Mouse (Mus musculus) MEL (cell line): ENCODE measurements around the gene Gcg.

Experiments
- CTCF ChIP-seq, 3 experiments: IDR thresholded peaks in 2 of 3; conservative IDR thresholded peaks in 1 of 3; 2 replicates each; pipeline ENCODE4 v1.5.1; 2011 to 2012; ENCODE audit warnings: low read length in 3 of 3, low read depth in 2 of 3, mild to moderate bottlenecking in 2 of 3, improper control_type of control experiment in 1 of 3, inconsistent platforms in 1 of 3, mixed read lengths in 1 of 3, moderate library complexity in 1 of 3; ENCODE audit not compliant: control insufficient read depth in 1 of 3, insufficient read depth in 1 of 3, poor library complexity in 1 of 3, severe bottlenecking in 1 of 3
- ELF1 ChIP-seq: IDR thresholded peaks from 2 replicates; pipeline ENCODE4 v1.6.1; 2014; ENCODE audit warnings: low read depth, mild to moderate bottlenecking, inconsistent platforms, low read length, improper control_type of control experiment, moderate library complexity
- GABPA ChIP-seq: IDR thresholded peaks from 2 replicates; pipeline ENCODE4 v1.6.1; 2012; ENCODE audit warnings: low read depth, mild to moderate bottlenecking, inconsistent platforms, low read length, improper control_type of control experiment, moderate library complexity
- MAX ChIP-seq: IDR thresholded peaks from 2 replicates; pipeline ENCODE4 v1.6.1; 2011; ENCODE audit warnings: low read length, improper control_type of control experiment
- POLR2AphosphoS2 ChIP-seq: IDR thresholded peaks from 2 replicates; pipeline ENCODE4 v1.6.1; 2011; ENCODE audit warnings: low read length, improper control_type of control experiment
- TAL1 ChIP-seq: IDR thresholded peaks from 2 replicates; pipeline ENCODE4 v1.6.1; 2012; ENCODE audit warnings: mild to moderate bottlenecking, inconsistent platforms, low read length, moderate library complexity, mixed read lengths
- ZC3H11A ChIP-seq: IDR thresholded peaks from 2 replicates; pipeline ENCODE4 v1.6.1; 2012; ENCODE audit warnings: low read depth, mild to moderate bottlenecking, inconsistent platforms, low read length, improper control_type of control experiment

DNA sequence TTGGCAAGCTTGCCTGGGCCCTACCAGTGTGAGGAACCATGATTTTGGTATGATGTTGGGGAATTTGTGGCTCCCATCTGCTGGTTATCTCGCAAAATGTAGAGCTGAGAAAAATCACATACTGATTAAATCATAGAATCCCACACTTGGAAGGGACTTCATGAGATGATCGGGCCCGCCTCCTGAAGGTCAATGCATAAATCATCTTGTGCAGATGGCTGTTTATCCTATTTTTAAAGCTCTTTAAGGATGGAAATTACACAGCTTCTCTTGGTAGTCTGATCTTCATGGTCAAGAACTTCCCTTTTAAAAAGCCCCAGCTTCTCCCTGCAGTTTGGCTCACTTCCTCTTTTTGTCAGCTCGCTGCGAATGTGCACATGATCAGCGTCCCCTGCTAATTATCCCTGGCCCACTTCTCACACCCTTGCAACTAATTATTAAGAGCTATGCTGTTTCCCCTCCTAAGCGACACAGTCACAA is 23.2 kb downstream of the Gcg start:
- TF ChIP-seq ELF1 = no peak
- TF ChIP-seq TAL1 = 0 out of 2 replicates have a peak, but pooled peaks have one; percentile 6
- no peak for TF ChIP-seq CTCF (IDR thresholded peaks at IDR 0.05 in 2 of 3, conservative IDR thresholded peaks at IDR 0.05 in 1 of 3; ENCODE audit: control insufficient read depth in 1 of 3, insufficient read depth in 1 of 3, low read depth in 2 of 3, low read length in 3 of 3, poor library complexity in 1 of 3, severe bottlenecking in 1 of 3)
- TF ChIP-seq MAX = peak; percentile 65; the same call in 1 of the 2 replicates
- TF ChIP-seq ZC3H11A = no peak; the same call in 1 of the 2 replicates
- no peak for TF ChIP-seq POLR2AphosphoS2
- no peak for TF ChIP-seq GABPA
